Mouse (Mus musculus) midbrain, embryonic 14.5 days (tissue): ENCODE measurements around the gene Tmprss9. TPM values are rescaled to one million over a fixed set of nuclear protein-coding genes. Genes with fewer than 3 reads are reported as not detected.

Experiments
- ATAC-seq: fragments of 200-750 bp; cut with Nextera tagmentation; 2 replicates; pipeline ENCODE4 v1.8.0; 2017; ENCODE audit warnings: moderate number of reproducible peaks, moderate library complexity; ENCODE audit not compliant: low FRiP score, low TSS enrichment
- DNase-seq: peaks from one replicate; pipeline ENCODE4 v3.0.0-alpha.2; 2015
- H3K27ac ChIP-seq: fragments of 300-500 bp; sonication (generic); replicated peaks from 2 replicates; pipeline ENCODE4 v1.5.1; 2014; ENCODE audit warnings: mild to moderate bottlenecking, low read depth, low read length, moderate library complexity
- H3K27me3 ChIP-seq: fragments of 300-500 bp; sonication (generic); 2 replicates; pipeline ENCODE4 v1.6.1; 2014; ENCODE audit warnings: low read length, control low read depth, mixed read lengths; ENCODE audit not compliant: control insufficient read depth, insufficient read depth
- H3K36me3 ChIP-seq: fragments of 300-500 bp; sonication (generic); 2 replicates; pipeline ENCODE4 v1.6.1; 2014; ENCODE audit warnings: low read length, control low read depth; ENCODE audit not compliant: control insufficient read depth, insufficient read depth
- H3K4me1 ChIP-seq: fragments of 300-500 bp; sonication (generic); 2 replicates; pipeline ENCODE4 v1.6.1; 2014; ENCODE audit warnings: mild to moderate bottlenecking, antibody characterized with exemption, low read length, control low read depth; ENCODE audit not compliant: control insufficient read depth, insufficient read depth
- H3K4me2 ChIP-seq: fragments of 300-500 bp; sonication (generic); 2 replicates; pipeline ENCODE4 v1.6.1; 2014; ENCODE audit warnings: mild to moderate bottlenecking, low read length, moderate library complexity
- H3K4me3 ChIP-seq: fragments of 300-500 bp; sonication (generic); replicated peaks from 2 replicates; pipeline ENCODE4 v1.5.1; 2014; ENCODE audit warnings: low read depth, low read length
- H3K9ac ChIP-seq: fragments of 300-500 bp; sonication (generic); replicated peaks from 2 replicates; pipeline ENCODE4 v1.6.1; 2014; ENCODE audit warnings: mild to moderate bottlenecking, low read length, moderate library complexity
- H3K9me3 ChIP-seq: fragments of 300-500 bp; sonication (generic); 2 replicates; pipeline ENCODE4 v1.6.1; 2016; ENCODE audit warnings: low read length, control low read depth, mixed read lengths; ENCODE audit not compliant: control insufficient read depth
- whole genome bisulfite sequencing: fragments of 180-500 bp; shearing (Covaris S2); extraction: QIAGEN DNeasy Blood & Tissue Kit; methylation state at CpG from one replicate; pipeline ENCODE4 v1.1.7; 2014; 5-methylcytosine and 5-hydroxymethylcytosine counted together
- polyA plus RNA-seq: library from polyadenylated mRNA; unstranded; fragments of >200 nt; fragmentation: Nextera tagmentation; extraction: Ambion mirVana; gene quantifications from 2 replicates; pipeline ENCODE4 v1.2.1, GENCODE M21; 2014

Tmprss9 gene
- polyA plus RNA-seq, 1 experiment from 2014 or later = not detected

GRCm38 (mm10) chr10:80887181-80887580, 15.5 kb downstream of the Tmprss9 start:
- WGBS = 78% methylated on average over 11 of the region's 11 CpGs
- Histone ChIP-seq H3K27me3 (no peaks in the 10 kb centered on the region), H3K4me1 (no peaks in the 10 kb centered on the region), H3K9me3 (no peaks in the 10 kb centered on the region), H3K4me2 (no peak overlapping the region), H3K27ac (no peak overlapping the region), H3K9ac (no peak overlapping the region), H3K4me3 (no peak overlapping the region), H3K36me3 (no peaks in the 10 kb centered on the region)
- ATAC-seq (no peak), DNase-seq (no peak)

GRCm38 (mm10) chr10:80895100-80895499, 23.5 kb downstream of the Tmprss9 start:
- Histone ChIP-seq H3K27me3 (no peaks in the 10 kb centered on the region), H3K4me3 (no peak overlapping the region), H3K4me2 (no peak overlapping the region), H3K9me3 (no peaks in the 10 kb centered on the region), H3K4me1 (peaks cover 7% of the 10 kb centered on the region), H3K36me3 (peaks cover 18% of the 10 kb centered on the region), H3K9ac (no peak overlapping the region), H3K27ac (no peak overlapping the region)
- DNase-seq (no peak), ATAC-seq (no peak)
- 84% methylated on average over 7 of the region's 7 CpGs for WGBS

GRCm38 (mm10) chr10:80895697-80896096, 24.0 kb downstream of the Tmprss9 start:
- H3K4me2 ChIP-seq = no peak overlapping the region
- no peak overlapping the region for H3K27ac ChIP-seq
- H3K4me1 ChIP-seq = peaks cover 7% of the 10 kb centered on the region
- H3K9ac ChIP-seq = no peak overlapping the region
- WGBS = 83% methylated on average over 6 of the region's 6 CpGs
- H3K4me3 ChIP-seq = no peak overlapping the region
- no peaks in the 10 kb centered on the region for H3K27me3 ChIP-seq
- DNase-seq (no peak), ATAC-seq (no peak)
- H3K36me3 ChIP-seq = peaks cover 18% of the 10 kb centered on the region
- H3K9me3 ChIP-seq = no peaks in the 10 kb centered on the region

GRCm38 (mm10) chr10:80896581-80897485, 25.2 kb downstream of the Tmprss9 start:
- Histone ChIP-seq H3K36me3 (peaks cover 23% of the 10 kb centered on the region), H3K27me3 (no peaks in the 10 kb centered on the region), H3K4me1 (peaks cover 7% of the 10 kb centered on the region), H3K4me3 (no peak overlapping the region), H3K9me3 (no peaks in the 10 kb centered on the region), H3K4me2 (no peak overlapping the region), H3K9ac (no peak overlapping the region), H3K27ac (no peak overlapping the region)
- 74% methylated on average over 24 of the region's 24 CpGs for WGBS
- ATAC-seq = no peak
- no peak for DNase-seq

- Histone ChIP-seq H3K36me3 (peaks cover 34% of the 10 kb centered on the region), H3K4me1 (peaks cover 7% of the 10 kb centered on the region), H3K9ac (no peak overlapping the region), H3K27me3 (no peaks in the 10 kb centered on the region), H3K27ac (no peak overlapping the region), H3K4me2 (no peak overlapping the region; the same call in 1 of the 2 replicates), H3K4me3 (no peak overlapping the region), H3K9me3 (no peaks in the 10 kb centered on the region)
- 28% methylated on average over 41 of the region's 41 CpGs for WGBS
- DNase-seq (no peak), ATAC-seq (no peak)
These were observed 26.3 kb downstream of the Tmprss9 start for GRCm38 (mm10) chr10:80897861-80898510.

- H3K9me3 ChIP-seq = no peaks in the 10 kb centered on the region
- WGBS = 88% methylated on average over 8 of the region's 8 CpGs
- no peak overlapping the region for H3K9ac ChIP-seq
- peaks cover 7% of the 10 kb centered on the region for H3K4me1 ChIP-seq
- peak overlapping the region; percentile 96; the same call in 1 of the 2 replicates for H3K4me2 ChIP-seq
- H3K27ac ChIP-seq = no peak overlapping the region
- ATAC-seq (no peak), DNase-seq (no peak)
- peaks cover 45% of the 10 kb centered on the region for H3K36me3 ChIP-seq
- H3K27me3 ChIP-seq = no peaks in the 10 kb centered on the region
- no peak overlapping the region; the same call in 1 of the 2 replicates for H3K4me3 ChIP-seq
These were observed 27.4 kb downstream of the Tmprss9 start for GRCm38 (mm10) chr10:80899074-80899473.

GRCm38 (mm10) chr10:80899591-80900317, 28.1 kb downstream of the Tmprss9 start:
- Histone ChIP-seq H3K27ac (peak overlapping the region; percentile 88), H3K27me3 (no peaks in the 10 kb centered on the region), H3K4me3 (peak overlapping the region; percentile 96), H3K4me2 (peak overlapping the region; percentile 96), H3K9me3 (no peaks in the 10 kb centered on the region), H3K36me3 (peaks cover 52% of the 10 kb centered on the region), H3K9ac (peak overlapping the region; percentile 79), H3K4me1 (peaks cover 7% of the 10 kb centered on the region)
- WGBS = 15% methylated on average over 25 of the region's 25 CpGs
- DNase-seq = no peak
- no peak for ATAC-seq

GRCm38 (mm10) chr10:80900318-80901247, 28.9 kb downstream of the Tmprss9 start, which contains the start of gene Timm13:
Gene Timm13, minus strand, starts transcription at chr10:80900969.
- peaks cover 59% of the 10 kb centered on the region for H3K36me3 ChIP-seq
- under 1% methylated on average over 72 of the region's 72 CpGs for WGBS
- peak within 1 kb of the TSS; percentile 96 for H3K4me2 ChIP-seq
- no peaks in the 10 kb centered on the region for H3K9me3 ChIP-seq
- peak within 1 kb of the TSS; percentile 88 for H3K27ac ChIP-seq
- H3K9ac ChIP-seq = peak within 1 kb of the TSS; percentile 79
- ATAC-seq (peak; percentile 94), DNase-seq (peak; percentile 99)
- H3K27me3 ChIP-seq = no peaks in the 10 kb centered on the region
- H3K4me3 ChIP-seq = peak within 1 kb of the TSS; percentile 96
- H3K4me1 ChIP-seq = peaks cover 7% of the 10 kb centered on the region
